Mouse (Mus musculus) liver, adult 2 months (tissue): Measurements from ENCODE around the gene Prr18. TPM values are rescaled to one million over a fixed set of nuclear protein-coding genes. Genes with fewer than 3 reads are reported as not detected.

Source experiments
- DNase-seq: peaks from one replicate; pipeline ENCODE4 v3.0.0-alpha.2; 2011; ENCODE audit warnings: low read depth, low spot score; ENCODE audit errors: extremely low read depth
- H3K27ac ChIP-seq: fragments of 200-500 bp; replicated peaks from 2 replicates; pipeline ENCODE4 v1.5.1; 2012; ENCODE audit warnings: low read depth, mild to moderate bottlenecking, control low read depth, inconsistent platforms, low read length; ENCODE audit not compliant: insufficient read depth
- H3K27me3 ChIP-seq: fragments of 200-500 bp; 2 replicates; pipeline ENCODE4 v1.6.1; 2012; ENCODE audit warnings: mild to moderate bottlenecking, moderate library complexity, low read length, inconsistent platforms; ENCODE audit not compliant: control insufficient read depth, insufficient read depth
- H3K36me3 ChIP-seq: fragments of 200-500 bp; 2 replicates; pipeline ENCODE4 v1.6.1; 2012; ENCODE audit warnings: low read length, inconsistent platforms; ENCODE audit not compliant: control insufficient read depth, insufficient read depth
- H3K4me1 ChIP-seq: fragments of 200-500 bp; 2 replicates; pipeline ENCODE4 v1.6.1; 2011; ENCODE audit warnings: low read length; ENCODE audit not compliant: control insufficient read depth, insufficient read depth
- H3K4me3 ChIP-seq: fragments of 200-500 bp; 2 replicates; pipeline ENCODE4 v1.5.1; 2011; ENCODE audit warnings: low read depth, mild to moderate bottlenecking, control low read depth, low read length, moderate library complexity; ENCODE audit not compliant: insufficient read depth
- H3K79me2 ChIP-seq: fragments of 200-500 bp; 2 replicates; pipeline ENCODE4 v1.6.1; 2012; ENCODE audit warnings: inconsistent platforms, mild to moderate bottlenecking, low read length, moderate library complexity; ENCODE audit not compliant: control insufficient read depth, insufficient read depth
- H3K9ac ChIP-seq: fragments of 200-500 bp; 2 replicates; pipeline ENCODE4 v1.6.1; 2012; ENCODE audit warnings: low read depth, mild to moderate bottlenecking, control low read depth, inconsistent platforms, low read length
- CTCF ChIP-seq: fragments of 200-500 bp; IDR thresholded peaks from 2 replicates; pipeline ENCODE4 v1.5.1; 2011; ENCODE audit warnings: low read depth, low read length, control low read depth
- POLR2A ChIP-seq: fragments of 200-500 bp; IDR thresholded peaks from 2 replicates; pipeline ENCODE4 v1.6.1; 2011; ENCODE audit warnings: low read length, control low read depth; ENCODE audit not compliant: insufficient read depth; ENCODE audit errors: extremely low read depth
- WGBS: fragments of 180-500 bp; shearing (Covaris S2); methylation state at CpG from one replicate; pipeline ENCODE4 v1.1.7; 2018; 5-methylcytosine and 5-hydroxymethylcytosine counted together
- polyA plus RNA-seq: library from polyadenylated mRNA; depleted of rRNA; stranded (reverse); fragments of >200 nt; gene quantifications from 2 replicates; pipeline ENCODE4 v1.2.3, GENCODE M21; 2012
- total RNA-seq: library from RNA; depleted of rRNA; stranded (reverse); fragments of >200 nt; gene quantifications from 2 replicates; pipeline ENCODE4 v1.2.3, GENCODE M21; 2014

Prr18 gene
- total and polyA plus RNA-seq, 2 experiments, result 0.09 to 0.17 TPM

GRCm38 (mm10) chr17:8357498-8357897, 20.2 kb downstream of the Prr18 start:
- DNase-seq, result no peak
- WGBS, result 92% methylated on average over 6 of the region's 6 CpGs
- Histone ChIP-seq H3K27ac (no peak overlapping the region), H3K36me3 (no peaks in the 10 kb centered on the region), H3K79me2 (no peaks in the 10 kb centered on the region), H3K4me1 (no peaks in the 10 kb centered on the region), H3K9ac (no peak overlapping the region), H3K27me3 (no peaks in the 10 kb centered on the region), H3K4me3 (no peak overlapping the region)
- TF ChIP-seq POLR2A, result no peak
- TF ChIP-seq CTCF, result no peak

- 90% methylated on average over 5 of the region's 5 CpGs for WGBS
- Histone ChIP-seq H3K36me3 (no peaks in the 10 kb centered on the region), H3K4me1 (no peaks in the 10 kb centered on the region), H3K27ac (no peak overlapping the region), H3K27me3 (no peaks in the 10 kb centered on the region), H3K9ac (no peak overlapping the region), H3K4me3 (no peak overlapping the region), H3K79me2 (no peaks in the 10 kb centered on the region)
- DNase-seq, result no peak
- TF ChIP-seq POLR2A (no peak), CTCF (no peak)
Measured at GRCm38 (mm10) chr17:8360876-8361275, 23.6 kb downstream of the Prr18 start.

- WGBS, result 82% methylated on average over 10 of the region's 10 CpGs
- Histone ChIP-seq H3K27ac (no peak overlapping the region), H3K4me3 (no peak overlapping the region), H3K36me3 (no peaks in the 10 kb centered on the region), H3K4me1 (no peaks in the 10 kb centered on the region), H3K79me2 (no peaks in the 10 kb centered on the region), H3K9ac (no peak overlapping the region), H3K27me3 (no peaks in the 10 kb centered on the region)
- TF ChIP-seq POLR2A (no peak), CTCF (no peak)
- no peak for DNase-seq
Measured at GRCm38 (mm10) chr17:8361281-8362103, 24.2 kb downstream of the Prr18 start.

GRCm38 (mm10) chr17:8367514-8368480, 30.5 kb downstream of the Prr18 start:
- 45% methylated on average over 20 of the region's 20 CpGs for whole genome bisulfite sequencing

GRCm38 (mm10) chr17:8368570-8368969, 31.3 kb downstream of the Prr18 start:
- H3K27me3 ChIP-seq, result peaks cover 2% of the 10 kb centered on the region; the same call in 1 of the 2 replicates
- WGBS, result 43% methylated on average over 8 of the region's 8 CpGs
- H3K4me1 ChIP-seq, result peaks cover 2% of the 10 kb centered on the region; the same call in 1 of the 2 replicates
- TF ChIP-seq POLR2A, result no peak
- H3K9ac ChIP-seq, result no peak overlapping the region
- H3K79me2 ChIP-seq, result no peaks in the 10 kb centered on the region
- no peak overlapping the region for H3K4me3 ChIP-seq
- no peak for DNase-seq
- H3K27ac ChIP-seq, result no peak overlapping the region
- H3K36me3 ChIP-seq, result no peaks in the 10 kb centered on the region

More at GRCm38 (mm10) chr17:8367514-8368480, 30.5 kb downstream of the Prr18 start:
- TF ChIP-seq POLR2A (no peak), CTCF (no peak)
- peaks cover 2% of the 10 kb centered on the region; the same call in 1 of the 2 replicates for H3K4me1 ChIP-seq
- no peak overlapping the region for H3K9ac ChIP-seq
- peaks cover 2% of the 10 kb centered on the region; the same call in 1 of the 2 replicates for H3K27me3 ChIP-seq
- no peaks in the 10 kb centered on the region for H3K79me2 ChIP-seq
- H3K27ac ChIP-seq, result no peak overlapping the region
- H3K36me3 ChIP-seq, result no peaks in the 10 kb centered on the region
- no peak for DNase-seq
- H3K4me3 ChIP-seq, result no peak overlapping the region
